Mouse (Mus musculus): ENCODE results near the gene Zfp428. TPM values are rescaled to one million over a fixed set of nuclear protein-coding genes. Genes with fewer than 3 reads are reported as not detected.
"Not testable (repeated sequence)": the region's sequence is repeated elsewhere in the genome, so short reads cannot be mapped to it uniquely, and the experiment has no call there.

Gene Zfp428
- total and polyA plus RNA-seq, 3 experiments: 1.7 to 39.9 (median 4.4) TPM

GRCm38 (mm10) chr7:24479685-24480084 is 27.1 kb upstream of the Zfp428 start:
- TF ChIP-seq CTCF (IDR thresholded peaks at IDR 0.05; ENCODE audit: low read depth, low read length) (no peak), POLR2AphosphoS5 (IDR thresholded peaks at IDR 0.05; ENCODE audit: insufficient replicate concordance, low read depth, low read length) (no peak), GATA1 (IDR thresholded peaks at IDR 0.05; ENCODE audit: borderline replicate concordance, low read length) (no peak), GATA2 (IDR thresholded peaks at IDR 0.05; ENCODE audit: borderline replicate concordance, low read depth, low read length) (no peak), TAL1 (conservative IDR thresholded peaks at IDR 0.05; ENCODE audit: low read depth, low read length) (no peak)
- Histone ChIP-seq H3K27me3 (ENCODE audit: insufficient read depth, low read length) (peaks cover 55% of the 10 kb centered on the region), H3K4me3 (ENCODE audit: low read depth, low read length) (no peak overlapping the region), H3K36me3 (replicated peaks) (no peaks in the 10 kb centered on the region), H3K9me3 (replicated peaks) (0 out of 2 replicates have a peak, but pooled peaks cover 6% of the 10 kb centered on the region), H3K4me1 (ENCODE audit: insufficient read depth, low read depth, low read length) (peaks cover 6% of the 10 kb centered on the region)
- ATAC-seq (ENCODE audit: extremely low read depth, insufficient number of reproducible peaks, low FRiP score, poor library complexity, severe bottlenecking) (no peak), DNase-seq (ENCODE audit: low spot score) (no peak)

- ATAC-seq (ENCODE audit: extremely low read depth, insufficient number of reproducible peaks, low FRiP score, poor library complexity, severe bottlenecking): no peak
- TF ChIP-seq POLR2AphosphoS5 (IDR thresholded peaks at IDR 0.05; ENCODE audit: insufficient replicate concordance, low read depth, low read length) (no peak), TAL1 (conservative IDR thresholded peaks at IDR 0.05; ENCODE audit: low read depth, low read length) (no peak), GATA1 (IDR thresholded peaks at IDR 0.05; ENCODE audit: borderline replicate concordance, low read length) (no peak), CTCF (IDR thresholded peaks at IDR 0.05; ENCODE audit: low read depth, low read length) (no peak), GATA2 (IDR thresholded peaks at IDR 0.05; ENCODE audit: borderline replicate concordance, low read depth, low read length) (no peak)
These were observed 26.5 kb upstream of the Zfp428 start for GRCm38 (mm10) chr7:24480121-24480941.

GRCm38 (mm10) chr7:24480986-24481473 is 25.8 kb upstream of the Zfp428 start:
- H3K27me3 ChIP-seq (ENCODE audit: insufficient read depth, low read length): peaks cover 63% of the 10 kb centered on the region
- H3K4me3 ChIP-seq (ENCODE audit: low read depth, low read length): no peak overlapping the region; the same call in 1 of the 2 replicates
- H3K36me3 ChIP-seq (replicated peaks): no peaks in the 10 kb centered on the region
- ATAC-seq (ENCODE audit: extremely low read depth, insufficient number of reproducible peaks, low FRiP score, poor library complexity, severe bottlenecking) (no peak), DNase-seq (ENCODE audit: low spot score) (no peak)
- TF ChIP-seq TAL1 (conservative IDR thresholded peaks at IDR 0.05; ENCODE audit: low read depth, low read length): no peak
- TF ChIP-seq GATA2 (IDR thresholded peaks at IDR 0.05; ENCODE audit: borderline replicate concordance, low read depth, low read length): no peak
- no peak for TF ChIP-seq GATA1 (IDR thresholded peaks at IDR 0.05; ENCODE audit: borderline replicate concordance, low read length)
- no peak for TF ChIP-seq POLR2AphosphoS5 (IDR thresholded peaks at IDR 0.05; ENCODE audit: insufficient replicate concordance, low read depth, low read length)
- TF ChIP-seq CTCF (IDR thresholded peaks at IDR 0.05; ENCODE audit: low read depth, low read length): no peak
- H3K9me3 ChIP-seq (replicated peaks): 0 out of 2 replicates have a peak, but pooled peaks cover 6% of the 10 kb centered on the region
- peaks cover 6% of the 10 kb centered on the region for H3K4me1 ChIP-seq (ENCODE audit: insufficient read depth, low read depth, low read length)

More at GRCm38 (mm10) chr7:24480121-24480941, 26.5 kb upstream of the Zfp428 start:
- Histone ChIP-seq H3K4me1 (ENCODE audit: insufficient read depth, low read depth, low read length) (peaks cover 6% of the 10 kb centered on the region), H3K36me3 (replicated peaks) (no peaks in the 10 kb centered on the region), H3K4me3 (ENCODE audit: low read depth, low read length) (no peak overlapping the region), H3K9me3 (replicated peaks) (0 out of 2 replicates have a peak, but pooled peaks cover 6% of the 10 kb centered on the region), H3K27me3 (ENCODE audit: insufficient read depth, low read length) (peaks cover 56% of the 10 kb centered on the region)
- DNase-seq (ENCODE audit: low spot score): no peak

GRCm38 (mm10) chr7:24481474-24482207 is 25.2 kb upstream of the Zfp428 start, which contains the start of gene Cadm4:
Gene Cadm4 (plus strand): TSS chr7:24482023.
- peak within 1 kb of the TSS; percentile 68 for H3K4me3 ChIP-seq (ENCODE audit: low read depth, low read length)
- no peak for TF ChIP-seq GATA1 (IDR thresholded peaks at IDR 0.05; ENCODE audit: borderline replicate concordance, low read length)
- no peak for TF ChIP-seq TAL1 (conservative IDR thresholded peaks at IDR 0.05; ENCODE audit: low read depth, low read length)
- no peak for TF ChIP-seq GATA2 (IDR thresholded peaks at IDR 0.05; ENCODE audit: borderline replicate concordance, low read depth, low read length)
- no peak for TF ChIP-seq POLR2AphosphoS5 (IDR thresholded peaks at IDR 0.05; ENCODE audit: insufficient replicate concordance, low read depth, low read length)
- no peak for TF ChIP-seq CTCF (IDR thresholded peaks at IDR 0.05; ENCODE audit: low read depth, low read length)
- no peaks in the 10 kb centered on the region for H3K36me3 ChIP-seq (replicated peaks)
- peaks cover 69% of the 10 kb centered on the region for H3K27me3 ChIP-seq (ENCODE audit: insufficient read depth, low read length)
- H3K4me1 ChIP-seq (ENCODE audit: insufficient read depth, low read depth, low read length): peaks cover 6% of the 10 kb centered on the region
- ATAC-seq (ENCODE audit: extremely low read depth, insufficient number of reproducible peaks, low FRiP score, poor library complexity, severe bottlenecking): peak; percentile 8; the same call in 1 of the 2 replicates
- H3K9me3 ChIP-seq (replicated peaks): 0 out of 2 replicates have a peak, but pooled peaks cover 6% of the 10 kb centered on the region
- DNase-seq (ENCODE audit: low spot score): peak; percentile 36

- Histone ChIP-seq H3K27me3 (ENCODE audit: insufficient read depth, low read length) (peaks cover 75% of the 10 kb centered on the region), H3K4me1 (ENCODE audit: insufficient read depth, low read depth, low read length) (peaks cover 6% of the 10 kb centered on the region), H3K4me3 (ENCODE audit: low read depth, low read length) (peak overlapping the region; percentile 68; the same call in 1 of the 2 replicates), H3K9me3 (replicated peaks) (0 out of 2 replicates have a peak, but pooled peaks cover 6% of the 10 kb centered on the region), H3K36me3 (replicated peaks) (no peaks in the 10 kb centered on the region)
- no peak for TF ChIP-seq TAL1 (conservative IDR thresholded peaks at IDR 0.05; ENCODE audit: low read depth, low read length)
- TF ChIP-seq GATA2 (IDR thresholded peaks at IDR 0.05; ENCODE audit: borderline replicate concordance, low read depth, low read length): no peak
- TF ChIP-seq POLR2AphosphoS5 (IDR thresholded peaks at IDR 0.05; ENCODE audit: insufficient replicate concordance, low read depth, low read length): no peak
- no peak for TF ChIP-seq GATA1 (IDR thresholded peaks at IDR 0.05; ENCODE audit: borderline replicate concordance, low read length)
- TF ChIP-seq CTCF (IDR thresholded peaks at IDR 0.05; ENCODE audit: low read depth, low read length): no peak
- no peak for DNase-seq (ENCODE audit: low spot score)
- no peak for ATAC-seq (ENCODE audit: extremely low read depth, insufficient number of reproducible peaks, low FRiP score, poor library complexity, severe bottlenecking)
These were observed 24.4 kb upstream of the Zfp428 start for GRCm38 (mm10) chr7:24482208-24483020.

- not testable (repeated sequence) for ATAC-seq (ENCODE audit: extremely low read depth, insufficient number of reproducible peaks, low FRiP score, poor library complexity, severe bottlenecking); DNase-seq (ENCODE audit: low spot score); H3K4me3 ChIP-seq (ENCODE audit: low read depth, low read length); H3K36me3 ChIP-seq (replicated peaks); H3K4me1 ChIP-seq (ENCODE audit: insufficient read depth, low read depth, low read length); H3K9me3 ChIP-seq (replicated peaks)
- H3K27me3 ChIP-seq (ENCODE audit: insufficient read depth, low read length): peaks cover 77% of the 10 kb centered on the region
These were observed 23.5 kb upstream of the Zfp428 start for GRCm38 (mm10) chr7:24483291-24483690.
